ENCODE assay signal across 8 mouse cellular contexts in the genomic region with DNA sequence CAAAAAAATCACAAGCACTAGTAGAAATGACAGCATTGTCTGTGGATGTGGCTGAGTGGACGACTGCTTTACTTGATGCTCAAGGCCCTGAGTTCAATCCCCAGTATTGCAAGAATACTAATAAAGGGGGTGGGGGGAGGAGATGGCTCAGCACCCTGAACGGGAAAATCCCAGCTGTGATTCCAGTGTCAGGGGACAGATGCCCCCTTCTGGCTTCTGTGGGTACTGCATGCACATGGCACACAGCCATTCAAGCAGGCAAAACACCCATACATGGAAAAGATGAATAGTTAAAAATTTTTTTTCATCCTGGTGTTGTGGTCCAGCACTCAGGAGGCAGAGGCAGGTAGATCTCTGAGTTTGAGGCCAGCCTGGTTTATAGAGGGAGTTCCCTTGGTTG. TPM values are rescaled to one million over a fixed set of nuclear protein-coding genes. Genes with fewer than 3 reads are reported as not detected.
DNase-seq lines count a peak whose midpoint lies in the region; ATAC-seq and TF ChIP-seq lines count a peak whose summit lies in the region.

No protein-coding gene starts in this region.

- peak; percentile 35 for TF ChIP-seq CTCF in lung, adult 2 months (IDR thresholded peaks at IDR 0.05; ENCODE audit: insufficient read depth, low read length)

- H3K9ac ChIP-seq in forebrain, embryonic 11.5 days (ENCODE audit: low read length): no peak overlapping the region
- no peak overlapping the region for H3K9ac ChIP-seq in forebrain, embryonic 15.5 days (replicated peaks)

- peaks cover 6% of the 10 kb centered on the region for H3K27me3 ChIP-seq in forebrain, embryonic 11.5 days (ENCODE audit: control insufficient read depth, insufficient read depth, low read length)
- H3K27me3 ChIP-seq in forebrain, embryonic 15.5 days: peaks cover 9% of the 10 kb centered on the region

- H3K9me3 ChIP-seq in forebrain, embryonic 11.5 days (ENCODE audit: control insufficient read depth, low read length): no peaks in the 10 kb centered on the region
- H3K9me3 ChIP-seq in forebrain, embryonic 15.5 days: no peaks in the 10 kb centered on the region

- no peaks in the 10 kb centered on the region for H3K4me1 ChIP-seq in forebrain, embryonic 11.5 days (replicated peaks; ENCODE audit: control insufficient read depth, insufficient read depth, low read length)
- no peaks in the 10 kb centered on the region for H3K4me1 ChIP-seq in forebrain, embryonic 15.5 days
- no peaks in the 10 kb centered on the region for H3K4me1 ChIP-seq in lung, adult 2 months (ENCODE audit: control insufficient read depth, insufficient read depth, low read length)

- peak; percentile 73 for DNase-seq in forebrain, embryonic 11.5 days (ENCODE audit: low spot score)
- DNase-seq in lung, adult 2 months: no peak
- no peak for DNase-seq in lung, postnatal 25 days (ENCODE audit: low spot score)
- DNase-seq in R1 (ENCODE audit: low read depth, low spot score): peak; percentile 63
- DNase-seq in layer of hippocampus, adult 9-10 months (ENCODE audit: low spot score): peak; percentile 11
- peak; percentile 24 to 35 for DNase-seq in thymus, postnatal 36 days

- no peak overlapping the region for H3K4me2 ChIP-seq in forebrain, embryonic 11.5 days (ENCODE audit: low read depth, low read length, severe bottlenecking)
- no peak overlapping the region for H3K4me2 ChIP-seq in forebrain, embryonic 15.5 days (replicated peaks)

- no peaks in the 10 kb centered on the region for H3K36me3 ChIP-seq in forebrain, embryonic 11.5 days (ENCODE audit: control insufficient read depth, insufficient read depth, low read length)
- no peaks in the 10 kb centered on the region for H3K36me3 ChIP-seq in forebrain, embryonic 15.5 days

- 49% methylated on average over 2 of the region's 2 CpGs for WGBS in forebrain, embryonic 11.5 days
- 36% methylated on average over 2 of the region's 2 CpGs for WGBS in forebrain, embryonic 15.5 days
- 53% methylated on average over 2 of the region's 2 CpGs for WGBS in lung, adult 2 months

- no peak overlapping the region for H3K4me3 ChIP-seq in forebrain, embryonic 11.5 days (ENCODE audit: low read depth, low read length)
- H3K4me3 ChIP-seq in forebrain, embryonic 15.5 days: no peak overlapping the region
- H3K4me3 ChIP-seq in lung, adult 2 months (replicated peaks; ENCODE audit: extremely low read depth, low read depth, low read length): no peak overlapping the region

- TF ChIP-seq POLR2A in lung, adult 2 months (IDR thresholded peaks at IDR 0.05; ENCODE audit: borderline replicate concordance, extremely low read depth, low read depth, low read length): no peak

- H3K27ac ChIP-seq in forebrain, embryonic 11.5 days (ENCODE audit: low read depth, low read length): no peak overlapping the region
- no peak overlapping the region for H3K27ac ChIP-seq in forebrain, embryonic 15.5 days (replicated peaks)

- ATAC-seq in forebrain, embryonic 11.5 days (replicated peaks; ENCODE audit: low FRiP score): no peak
- no peak for ATAC-seq in forebrain, embryonic 15.5 days (replicated peaks)
- no peak for ATAC-seq in monocyte, adult 5-6 weeks (replicated peaks; ENCODE audit: insufficient number of reproducible peaks, low FRiP score, low TSS enrichment, poor library complexity, severe bottlenecking)

RNA-seq across cellular contexts. Expression of a gene that starts 10.9 kb away (rescaled TPM):
- 0.36 and 0.67 TPM in 2 replicates for polyA plus RNA-seq in forebrain, embryonic 11.5 days (2014; fragmentation: Nextera tagmentation; extraction: Ambion mirVana)
- 0.46 and 0.54 TPM in 2 replicates for polyA plus RNA-seq in forebrain, embryonic 15.5 days (2015; fragmentation: Nextera tagmentation; extraction: Ambion mirVana)
- 0.20 TPM in 2 replicates for polyA plus RNA-seq in lung, adult 2 months (2012; rRNA removed)
- total RNA-seq in monocyte, adult 5-6 weeks (2017): not detected in 3 replicates

Comparison
In these comparisons a context has a peak if more than half of its experiments do, and no peak if none do; other contexts are left out.
1. DNase-seq: peak in forebrain, embryonic 11.5 days (single experiment), R1 (single experiment), layer of hippocampus, adult 9-10 months (single experiment) and thymus, postnatal 36 days (2 of 2); none in lung, adult 2 months (single experiment) and lung, postnatal 25 days (single experiment).